Mouse (Mus musculus) heart, embryonic 13.5 days (tissue): ENCODE data around the gene Hnrnph1. TPM values are rescaled to one million over a fixed set of nuclear protein-coding genes. Genes with fewer than 3 reads are reported as not detected.

Source experiments
- ATAC-seq: fragments of 200-750 bp; cut with Nextera tagmentation; 2 replicates; pipeline ENCODE4 v1.8.0; 2017; ENCODE audit warnings: moderate TSS enrichment; ENCODE audit not compliant: insufficient number of reproducible peaks, low FRiP score, low TSS enrichment; ENCODE audit errors: extremely low read depth
- H3K27ac ChIP-seq: fragments of 300-500 bp; sonication (generic); replicated peaks from 2 replicates; pipeline ENCODE4 v1.5.1; 2015; ENCODE audit warnings: moderate library complexity, mild to moderate bottlenecking, inconsistent platforms
- H3K27me3 ChIP-seq: fragments of 300-500 bp; sonication (generic); replicated peaks from 2 replicates; pipeline ENCODE4 v1.6.1; 2015; ENCODE audit warnings: mild to moderate bottlenecking, inconsistent platforms
- H3K36me3 ChIP-seq: fragments of 300-500 bp; sonication (generic); 2 replicates; pipeline ENCODE4 v1.6.1; 2015; ENCODE audit warnings: mild to moderate bottlenecking, inconsistent platforms
- H3K4me1 ChIP-seq: fragments of 300-500 bp; sonication (generic); 2 replicates; pipeline ENCODE4 v1.6.1; 2015; ENCODE audit warnings: inconsistent platforms
- H3K4me2 ChIP-seq: fragments of 300-500 bp; sonication (generic); 2 replicates; pipeline ENCODE4 v1.6.1; 2015; ENCODE audit warnings: inconsistent platforms, mild to moderate bottlenecking, moderate library complexity
- H3K4me3 ChIP-seq: fragments of 300-500 bp; sonication (generic); 2 replicates; pipeline ENCODE4 v1.5.1; 2015; ENCODE audit warnings: moderate library complexity, mild to moderate bottlenecking, inconsistent platforms
- H3K9ac ChIP-seq: fragments of 300-500 bp; sonication (generic); 2 replicates; pipeline ENCODE4 v1.6.1; 2015; ENCODE audit warnings: inconsistent platforms, mild to moderate bottlenecking, moderate library complexity
- H3K9me3 ChIP-seq: fragments of 300-500 bp; sonication (generic); 2 replicates; pipeline ENCODE4 v1.6.1; 2016; ENCODE audit warnings: inconsistent platforms
- WGBS: fragments of 180-500 bp; shearing (Covaris S2); methylation state at CpG from one replicate; pipeline ENCODE4 v1.1.7; 2015; ENCODE audit warnings: mixed read lengths; 5-methylcytosine and 5-hydroxymethylcytosine counted together
- polyA plus RNA-seq: library from polyadenylated mRNA; unstranded; fragments of >200 nt; fragmentation: Nextera tagmentation; extraction: Ambion mirVana; gene quantifications from 2 replicates; pipeline ENCODE4 v1.2.1, GENCODE M21; 2015

The Hnrnph1 gene
- polyA plus RNA-seq, 1 experiment from 2014 or later: 232 TPM

GRCm38 (mm10) chr11:50415563-50416241, 38.9 kb downstream of the Hnrnph1 start:
- Histone ChIP-seq H3K9ac (no peak overlapping the region), H3K4me3 (no peak overlapping the region), H3K4me1 (no peaks in the 10 kb centered on the region), H3K27ac (no peak overlapping the region), H3K36me3 (peaks cover 81% of the 10 kb centered on the region), H3K4me2 (no peak overlapping the region), H3K9me3 (no peaks in the 10 kb centered on the region), H3K27me3 (no peaks in the 10 kb centered on the region)
- WGBS: 86% methylated on average over 6 of the region's 6 CpGs
- ATAC-seq: no peak

DNA sequence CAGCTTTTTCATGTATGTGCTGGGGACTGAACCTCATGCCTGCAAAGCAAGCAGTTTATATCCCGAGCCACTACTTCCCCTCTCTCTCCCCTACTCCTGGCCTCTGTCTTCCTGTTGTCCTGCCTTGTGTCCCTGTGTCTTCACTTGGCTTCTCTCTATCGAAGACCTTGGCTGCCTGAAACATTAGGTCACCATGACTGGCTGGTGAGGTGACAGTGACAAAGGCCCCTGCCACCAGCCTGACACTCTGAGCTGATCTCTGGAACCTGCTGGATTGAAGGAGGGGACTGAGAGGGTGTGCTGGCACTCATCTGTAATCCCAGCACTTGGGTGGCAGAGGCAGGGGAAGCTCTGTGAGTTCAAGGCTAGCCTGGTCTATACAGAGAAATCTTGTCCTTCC, 41.1 kb downstream of the Hnrnph1 start:
- peaks cover 72% of the 10 kb centered on the region for H3K36me3 ChIP-seq
- no peak for ATAC-seq

GRCm38 (mm10) chr11:50421461-50421860, 44.7 kb downstream of the Hnrnph1 start:
- Histone ChIP-seq H3K36me3 (peaks cover 38% of the 10 kb centered on the region), H3K9me3 (no peaks in the 10 kb centered on the region), H3K4me3 (peak overlapping the region; percentile 46), H3K27me3 (no peaks in the 10 kb centered on the region), H3K9ac (peak overlapping the region; percentile 41; the same call in 1 of the 2 replicates), H3K27ac (no peak overlapping the region), H3K4me2 (peak overlapping the region; percentile 72), H3K4me1 (peaks cover 16% of the 10 kb centered on the region)
- WGBS: 53% methylated on average over 5 of the region's 5 CpGs
- ATAC-seq: no peak

More for the DNA sequence above, 41.1 kb downstream of the Hnrnph1 start:
- H3K4me3 ChIP-seq: no peak overlapping the region
- no peaks in the 10 kb centered on the region for H3K27me3 ChIP-seq
- no peak overlapping the region for H3K4me2 ChIP-seq
- no peak overlapping the region for H3K27ac ChIP-seq
- no peaks in the 10 kb centered on the region for H3K9me3 ChIP-seq
- WGBS: 43% methylated on average over 2 of the region's 2 CpGs
- H3K4me1 ChIP-seq: peaks cover 12% of the 10 kb centered on the region
- H3K9ac ChIP-seq: no peak overlapping the region

GRCm38 (mm10) chr11:50421934-50422780, 45.4 kb downstream of the Hnrnph1 start:
- 21% methylated on average over 22 of the region's 22 CpGs for WGBS
- peaks cover 31% of the 10 kb centered on the region for H3K36me3 ChIP-seq
- H3K27me3 ChIP-seq: no peaks in the 10 kb centered on the region
- peak overlapping the region; percentile 17 for H3K27ac ChIP-seq
- H3K9ac ChIP-seq: peak overlapping the region; percentile 41
- H3K4me1 ChIP-seq: peaks cover 16% of the 10 kb centered on the region
- no peaks in the 10 kb centered on the region for H3K9me3 ChIP-seq
- ATAC-seq: peak; percentile 73
- peak overlapping the region; percentile 72 for H3K4me2 ChIP-seq
- peak overlapping the region; percentile 46 for H3K4me3 ChIP-seq

DNA sequence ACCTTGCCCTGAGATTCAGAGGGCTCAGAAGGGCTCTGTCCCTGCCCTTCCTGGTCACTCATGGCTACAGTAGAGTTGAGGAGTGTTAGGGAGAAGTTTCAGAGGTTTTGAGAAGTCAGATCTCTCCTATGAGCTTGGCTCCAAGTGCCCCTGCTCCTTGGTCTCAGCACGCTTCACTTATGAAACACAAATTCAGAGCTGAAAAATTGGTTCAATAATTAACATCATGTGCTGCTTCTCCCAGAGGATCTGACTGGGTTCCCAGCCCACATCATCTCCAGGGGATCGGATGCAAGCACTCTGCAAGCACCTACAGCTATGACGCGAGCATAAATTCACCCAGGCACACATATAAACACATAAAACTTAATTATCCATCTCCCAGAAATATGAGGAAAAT, 49.3 kb downstream of the Hnrnph1 start:
- no peak for ATAC-seq
- Histone ChIP-seq H3K4me1 (peaks cover 22% of the 10 kb centered on the region), H3K27me3 (no peaks in the 10 kb centered on the region), H3K9me3 (no peaks in the 10 kb centered on the region), H3K9ac (no peak overlapping the region), H3K4me2 (no peak overlapping the region), H3K27ac (no peak overlapping the region), H3K36me3 (0 out of 2 replicates have a peak, but pooled peaks cover 2% of the 10 kb centered on the region), H3K4me3 (no peak overlapping the region)
- 87% methylated on average over 4 of the region's 4 CpGs for WGBS

- peak; percentile 75 for ATAC-seq
- H3K27ac ChIP-seq: peak within 1 kb of the TSS; percentile 93
- no peaks in the 10 kb centered on the region for H3K9me3 ChIP-seq
- peak within 1 kb of the TSS; percentile 94 for H3K9ac ChIP-seq
- peaks cover 13% of the 10 kb centered on the region for H3K4me1 ChIP-seq
- H3K4me3 ChIP-seq: peak within 1 kb of the TSS; percentile 88
- no peaks in the 10 kb centered on the region for H3K27me3 ChIP-seq
- H3K36me3 ChIP-seq: no peaks in the 10 kb centered on the region
- peak within 1 kb of the TSS; percentile 88 for H3K4me2 ChIP-seq
- WGBS: under 1% methylated on average over 90 of the region's 90 CpGs
These were observed 53.7 kb downstream of the Hnrnph1 start, which contains the start of gene Rufy1 for GRCm38 (mm10) chr11:50430277-50431133. Gene Rufy1, minus strand, starts transcription at chr11:50431125.

DNA sequence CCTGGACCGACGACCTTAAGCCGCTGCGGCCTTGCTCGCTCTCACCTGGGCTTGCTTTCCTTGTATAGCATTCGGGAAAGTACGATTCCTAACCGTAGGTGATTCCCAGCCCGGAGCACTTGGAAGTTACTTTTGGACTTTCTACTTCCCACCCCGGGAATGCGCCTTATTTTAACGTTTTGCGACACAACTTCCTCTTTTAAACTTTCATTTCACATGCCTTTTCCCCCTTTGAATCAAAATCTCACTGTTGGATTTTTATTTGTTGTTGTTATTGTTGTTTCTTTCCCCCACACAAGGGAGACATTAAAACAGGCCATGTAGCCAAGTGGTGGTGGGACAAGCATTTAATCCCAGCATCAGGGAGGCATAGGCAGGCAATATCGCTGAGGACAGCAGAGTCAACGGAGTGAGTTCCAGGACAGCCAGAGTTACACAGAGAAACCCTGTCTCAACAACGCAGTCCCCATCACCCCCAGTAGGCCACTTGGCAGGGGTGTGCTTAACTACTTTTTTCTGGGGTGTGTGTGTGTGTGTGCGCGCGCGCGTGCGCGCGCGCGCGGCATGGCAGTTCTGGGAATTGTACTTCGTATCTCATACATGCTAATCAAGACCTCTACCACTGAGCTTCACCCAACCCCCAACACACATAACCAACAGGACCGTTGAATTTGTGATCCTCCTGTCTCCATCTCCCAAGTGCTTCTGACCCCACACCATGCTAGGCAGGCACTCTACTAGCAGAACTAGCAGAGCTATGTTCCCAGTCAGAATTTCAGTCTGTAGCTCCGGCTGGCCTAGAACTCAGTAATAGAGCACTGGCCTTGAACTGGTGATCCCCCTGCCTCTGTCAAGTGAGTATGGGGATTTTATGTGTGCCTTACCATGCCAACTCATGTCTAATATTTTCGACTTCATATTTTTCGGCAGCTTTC, 54.6 kb downstream of the Hnrnph1 start:
- no peaks in the 10 kb centered on the region for H3K36me3 ChIP-seq
- ATAC-seq: no peak
- H3K27me3 ChIP-seq: no peaks in the 10 kb centered on the region
- H3K27ac ChIP-seq: peak overlapping the region; percentile 93
- H3K4me1 ChIP-seq: peaks cover 13% of the 10 kb centered on the region
- H3K9me3 ChIP-seq: no peaks in the 10 kb centered on the region
- H3K9ac ChIP-seq: peak overlapping the region; percentile 94
- 31% methylated on average over 32 of the region's 32 CpGs for WGBS
- H3K4me2 ChIP-seq: peak overlapping the region; percentile 88
- peak overlapping the region; percentile 88 for H3K4me3 ChIP-seq

- Histone ChIP-seq H3K27me3 (no peaks in the 10 kb centered on the region), H3K9me3 (no peaks in the 10 kb centered on the region), H3K9ac (no peak overlapping the region), H3K4me3 (no peak overlapping the region), H3K27ac (no peak overlapping the region), H3K4me2 (peak overlapping the region; percentile 88; the same call in 1 of the 2 replicates), H3K36me3 (no peaks in the 10 kb centered on the region), H3K4me1 (peaks cover 13% of the 10 kb centered on the region)
- no peak for ATAC-seq
- WGBS: 81% methylated on average over 3 of the region's 3 CpGs
These were observed 55.3 kb downstream of the Hnrnph1 start for GRCm38 (mm10) chr11:50432069-50432440.

- 86% methylated on average over 5 of the region's 5 CpGs for WGBS
- H3K36me3 ChIP-seq: no peaks in the 10 kb centered on the region
- no peaks in the 10 kb centered on the region for H3K27me3 ChIP-seq
- no peak overlapping the region for H3K27ac ChIP-seq
- no peak overlapping the region for H3K9ac ChIP-seq
- no peak overlapping the region for H3K4me3 ChIP-seq
- peaks cover 13% of the 10 kb centered on the region for H3K4me1 ChIP-seq
- no peak overlapping the region for H3K4me2 ChIP-seq
- no peaks in the 10 kb centered on the region for H3K9me3 ChIP-seq
- no peak for ATAC-seq
These were observed 56.1 kb downstream of the Hnrnph1 start for GRCm38 (mm10) chr11:50432896-50433295.
